Mouse (Mus musculus) inflammation-experienced regulatory T-cells (primary cell): ENCODE data around the gene Sbds. TPM values are rescaled to one million over a fixed set of nuclear protein-coding genes. Genes with fewer than 3 reads are reported as not detected.

Experiments used
- polyA plus RNA-seq, 2 experiments: library from polyadenylated mRNA; unstranded; fragments of 100-300 nt; shearing (Covaris generic); gene quantifications; one replicate each; pipeline ENCODE4 v1.2.1; 2017

Gene Sbds
- 10 to 100 TPM; 80.6 to 83.4 TPM for polyA plus RNA-seq

GRCm38 (mm10) chr5:130255017-130255720 lies at the start of gene Sbds, which contains the start of gene Tyw1:
TSS of gene Sbds (minus strand) at chr5:130255530.
TSS of gene Tyw1 (plus strand) at chr5:130255619.

DNA sequence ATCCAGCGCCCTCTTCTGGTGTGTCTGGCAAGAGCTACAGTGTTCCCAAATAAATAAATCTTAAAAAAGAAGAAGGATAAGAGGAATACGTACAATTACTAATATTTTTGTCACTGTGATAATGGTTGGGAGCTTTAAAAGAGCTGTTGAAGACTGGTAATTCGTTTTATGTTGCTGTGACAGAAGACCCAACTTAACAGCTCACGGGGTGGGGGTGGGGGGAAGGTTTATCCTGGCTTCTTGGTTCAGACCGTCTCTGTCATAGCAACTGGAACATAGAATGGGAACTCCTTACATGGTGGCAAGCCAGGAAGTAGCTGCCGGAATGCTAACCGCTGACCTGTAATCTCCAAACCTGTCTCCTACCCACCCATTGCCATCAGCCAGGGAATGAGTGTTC lies 38.5 kb downstream of the Sbds start, which contains the start of gene Tmem248:
Tmem248 (plus strand) TSS at position 301 of the 400 bp plus-strand sequence.

Other genes starting within 250 kb of the Sbds start
- 10 to 100 TPM; 66.8 to 69.6 TPM for gene Asl, start 226.3 kb downstream of the Sbds start, polyA plus RNA-seq
- gene Crcp, start 226.2 kb downstream of the Sbds start, polyA plus RNA-seq: 10 to 100 TPM; 41.8 to 45.5 TPM
- gene Tpst1, start 182.2 kb downstream of the Sbds start, polyA plus RNA-seq: 1 to 10 TPM; 6.8 to 7.4 TPM
- 1 to 10 TPM; 5.1 to 6.2 TPM for gene Kctd7, start 110.7 kb downstream of the Sbds start, polyA plus RNA-seq
- 10 to 100 TPM; 36.9 TPM for gene Rabgef1, start 83.7 kb downstream of the Sbds start, polyA plus RNA-seq
- 10 to 100 TPM; 57.7 to 70.9 TPM for gene Tmem248, start 38.4 kb downstream of the Sbds start, polyA plus RNA-seq
- 10 to 100 TPM; 37.1 to 56.2 TPM for gene Tyw1, start 89 bp upstream of the Sbds start, polyA plus RNA-seq
- under 1 TPM in 1 of 2 experiments, not detected in 1; 0.89 TPM for gene Caln1, start 113.9 kb upstream of the Sbds start, polyA plus RNA-seq
- gene A330070K13Rik, start 129.1 kb upstream of the Sbds start, polyA plus RNA-seq: not detected